Mouse (Mus musculus): ENCODE measurements around the gene Znrf2.

DNA sequence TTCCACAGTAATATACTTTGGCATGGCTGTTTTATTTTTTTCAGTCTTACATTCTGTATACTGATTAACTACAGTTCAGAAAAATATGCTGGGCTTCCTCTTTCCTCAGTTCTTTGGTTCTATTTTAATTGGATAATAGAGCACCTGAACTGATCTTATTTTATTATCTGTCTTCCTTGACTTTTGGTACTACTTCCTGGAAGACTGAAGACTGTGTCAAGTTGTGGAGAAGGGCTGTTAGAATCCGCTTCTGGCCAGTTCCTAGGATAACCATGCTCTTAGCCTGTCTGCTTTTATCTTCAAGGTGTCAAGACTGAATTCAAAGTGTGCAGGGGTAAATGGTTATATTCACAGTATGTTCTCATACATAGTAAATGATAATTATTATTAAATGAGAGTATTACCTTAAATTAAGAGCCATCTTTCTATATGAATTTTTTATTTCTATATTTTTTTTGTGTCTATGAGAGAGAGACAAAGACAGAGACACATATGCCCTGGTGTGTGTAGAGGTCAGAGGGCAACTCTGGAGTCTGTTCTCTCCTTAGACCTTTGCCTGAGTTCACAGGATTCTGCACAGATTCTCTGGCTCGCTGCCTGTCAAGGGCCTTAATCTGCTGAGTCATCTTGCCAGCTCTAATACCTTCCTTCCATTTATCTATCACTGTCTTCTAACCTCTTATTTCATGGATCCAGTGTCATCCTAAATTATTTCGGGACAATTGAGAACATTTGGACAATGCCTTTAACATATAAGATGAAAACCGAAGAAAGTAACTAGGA is 39.3 kb downstream of the Znrf2 start:
- TF ChIP-seq EP300 (IDR thresholded peaks at IDR 0.05; ENCODE audit: low read depth), result no peak
- no peak for TF ChIP-seq CTCF (IDR thresholded peaks at IDR 0.05; ENCODE audit: low read depth)

Measured in liver, embryonic 14.5 days (tissue).